Mouse (Mus musculus) kidney, postnatal 0 days (tissue): ENCODE results near the gene Pacsin1. TPM values are rescaled to one million over a fixed set of nuclear protein-coding genes. Genes with fewer than 3 reads are reported as not detected.
"Not testable (repeated sequence)": the region's sequence is repeated elsewhere in the genome, so short reads cannot be mapped to it uniquely, and the experiment has no call there.

Experiments
- ATAC-seq: fragments of 200-750 bp; cut with Nextera tagmentation; replicated peaks from 2 replicates; pipeline ENCODE4 v1.8.0; 2017; ENCODE audit warnings: low read depth, moderate number of reproducible peaks, moderate TSS enrichment, moderate library complexity; ENCODE audit not compliant: low FRiP score
- DNase-seq: peaks from one replicate; pipeline ENCODE4 v3.0.0-alpha.2; 2016; ENCODE audit warnings: low spot score
- H3K27ac ChIP-seq: fragments of 300-500 bp; sonication (generic); 2 replicates; pipeline ENCODE4 v1.5.1; 2014; ENCODE audit warnings: mild to moderate bottlenecking
- H3K27me3 ChIP-seq: fragments of 300-500 bp; sonication (generic); 2 replicates; pipeline ENCODE4 v1.6.1; 2014; ENCODE audit warnings: low read length, mixed read lengths; ENCODE audit not compliant: insufficient read depth
- H3K36me3 ChIP-seq: fragments of 300-500 bp; sonication (generic); 2 replicates; pipeline ENCODE4 v1.6.1; 2014; ENCODE audit warnings: low read length, mixed read lengths; ENCODE audit not compliant: insufficient read depth
- H3K4me1 ChIP-seq: fragments of 300-500 bp; sonication (generic); replicated peaks from 2 replicates; pipeline ENCODE4 v1.6.1; 2014; ENCODE audit warnings: antibody characterized with exemption, low read length, mixed read lengths; ENCODE audit not compliant: insufficient read depth
- H3K4me2 ChIP-seq: fragments of 300-500 bp; sonication (generic); 2 replicates; pipeline ENCODE4 v1.6.1; 2014; ENCODE audit warnings: mild to moderate bottlenecking, low read length, moderate library complexity, mixed read lengths
- H3K4me3 ChIP-seq: fragments of 300-500 bp; sonication (generic); replicated peaks from 2 replicates; pipeline ENCODE4 v1.5.1; 2014; ENCODE audit warnings: low read depth, low read length
- H3K9ac ChIP-seq: fragments of 300-500 bp; sonication (generic); 2 replicates; pipeline ENCODE4 v1.6.1; 2014; ENCODE audit warnings: low read depth, low read length
- H3K9me3 ChIP-seq: fragments of 300-500 bp; sonication (generic); replicated peaks from 2 replicates; pipeline ENCODE4 v1.6.1; 2016; ENCODE audit warnings: low read length, inconsistent platforms, mixed read lengths
- CTCF ChIP-seq: IDR thresholded peaks from 2 replicates; pipeline ENCODE4 v1.5.1; 2016; ENCODE audit warnings: antibody characterized with exemption, low read depth, mild to moderate bottlenecking, moderate library complexity
- WGBS: fragments of 180-500 bp; shearing (Covaris S2); extraction: QIAGEN DNeasy Blood & Tissue Kit; methylation state at CpG from one replicate; pipeline ENCODE4 v1.1.7; 2014; 5-methylcytosine and 5-hydroxymethylcytosine counted together
- polyA plus RNA-seq: library from polyadenylated mRNA; unstranded; fragments of >200 nt; fragmentation: Nextera tagmentation; extraction: Ambion mirVana; gene quantifications from 2 replicates; pipeline ENCODE4 v1.2.1, GENCODE M21; 2015

The Pacsin1 gene
- polyA plus RNA-seq, 1 experiment from 2014 or later = 1.6 TPM

GRCm38 (mm10) chr17:27636132-27637020 is 18.9 kb upstream of the Pacsin1 start, which contains the start of gene Rps10:
TSS of gene Rps10 (minus strand) at chr17:27636669.
- Histone ChIP-seq H3K9ac (peak within 1 kb of the TSS; percentile 5; the same call in 1 of the 2 replicates), H3K27me3 (no peaks in the 10 kb centered on the region), H3K4me3 (peak within 1 kb of the TSS; percentile 93; the same call in 1 of the 2 replicates), H3K36me3 (peaks cover 18% of the 10 kb centered on the region), H3K27ac (0 out of 2 replicates have a peak within 1 kb of the TSS, but pooled peaks have one; percentile 89), H3K4me1 (peaks cover 13% of the 10 kb centered on the region), H3K9me3 (no peaks in the 10 kb centered on the region), H3K4me2 (peak within 1 kb of the TSS; percentile 82)
- no peak for TF ChIP-seq CTCF
- ATAC-seq (no peak), DNase-seq (no peak)
- WGBS = 27% methylated on average over 18 of the region's 18 CpGs

DNA sequence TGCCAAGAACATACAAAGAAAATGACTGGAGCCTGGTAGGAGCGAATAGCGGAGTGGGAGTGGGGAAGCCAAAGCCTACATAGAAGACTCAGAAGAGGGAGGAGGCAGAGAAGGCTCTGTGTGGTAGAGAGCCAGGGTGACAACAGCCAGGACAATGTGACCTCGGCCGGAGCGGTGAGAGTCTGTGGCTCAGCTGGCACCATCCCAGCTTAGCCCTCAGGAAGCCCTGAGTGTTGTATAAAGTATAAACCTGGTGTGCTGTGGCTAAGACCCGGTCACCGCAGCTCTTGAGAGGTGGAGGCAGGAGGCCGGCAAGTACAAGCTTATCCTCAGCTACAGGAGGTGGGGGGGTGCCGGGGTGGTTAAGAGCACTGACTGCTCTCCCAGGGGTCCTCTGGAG is 18.0 kb upstream of the Pacsin1 start:
- no peak for ATAC-seq
- H3K9ac ChIP-seq = no peak overlapping the region
- peaks cover 13% of the 10 kb centered on the region for H3K4me1 ChIP-seq
- H3K27ac ChIP-seq = no peak overlapping the region
- no peaks in the 10 kb centered on the region for H3K9me3 ChIP-seq
- DNase-seq = no peak
- no peak overlapping the region for H3K4me2 ChIP-seq
- H3K27me3 ChIP-seq = no peaks in the 10 kb centered on the region
- peaks cover 8% of the 10 kb centered on the region for H3K36me3 ChIP-seq
- WGBS = 36% methylated on average over 9 of the region's 9 CpGs
- H3K4me3 ChIP-seq = no peak overlapping the region
- no peak for TF ChIP-seq CTCF

DNA sequence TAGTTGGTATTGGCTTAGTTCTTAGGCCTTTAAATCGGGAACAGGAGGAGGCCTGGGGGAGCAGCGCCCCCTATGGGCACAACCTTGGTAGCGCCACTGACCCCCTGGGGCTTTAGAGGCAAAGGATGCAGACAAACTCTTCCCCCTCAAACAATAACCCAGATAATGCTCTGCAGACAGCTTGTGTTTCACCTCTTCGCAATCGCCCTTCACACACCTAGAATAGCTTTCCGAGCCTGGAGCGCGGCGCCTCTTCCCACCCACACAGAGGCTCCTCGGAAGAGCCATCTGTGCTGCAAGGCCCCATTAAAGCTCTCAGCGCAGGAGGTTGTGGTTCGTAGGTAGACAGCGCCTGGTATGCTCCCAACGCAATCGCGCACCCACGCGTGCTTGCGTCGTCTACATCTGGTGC is 16.4 kb upstream of the Pacsin1 start:
- ATAC-seq (no peak), DNase-seq (no peak)
- Histone ChIP-seq H3K27ac (no peak overlapping the region), H3K4me3 (no peak overlapping the region), H3K9ac (no peak overlapping the region), H3K4me1 (peaks cover under 1% of the 10 kb centered on the region; the same call in 1 of the 2 replicates), H3K27me3 (no peaks in the 10 kb centered on the region), H3K4me2 (no peak overlapping the region), H3K9me3 (no peaks in the 10 kb centered on the region), H3K36me3 (no peaks in the 10 kb centered on the region)
- WGBS = 81% methylated on average over 20 of the region's 20 CpGs
- TF ChIP-seq CTCF = peak; percentile 32; the same call in 1 of the 2 replicates

DNA sequence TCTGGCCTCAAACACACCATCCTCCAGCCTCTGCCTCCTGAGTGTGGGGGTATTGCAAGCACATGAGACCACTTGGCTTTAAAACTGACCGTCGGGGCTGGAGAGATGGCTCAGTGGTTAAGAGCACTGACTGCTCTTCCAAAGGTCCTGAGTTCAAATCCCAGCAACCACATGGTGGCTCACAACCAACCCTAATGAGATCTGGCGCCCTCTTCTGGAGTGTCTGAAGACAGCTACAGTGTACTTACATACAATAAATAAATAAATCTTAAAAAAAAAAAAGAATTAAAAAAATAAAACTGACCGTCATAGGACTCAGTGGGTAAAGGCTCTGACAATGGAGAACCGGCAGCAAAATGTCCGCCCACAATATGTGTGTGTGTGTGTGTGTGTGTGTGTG is 15.5 kb upstream of the Pacsin1 start:
- not testable (repeated sequence) for H3K27me3 ChIP-seq, H3K36me3 ChIP-seq, H3K4me2 ChIP-seq, ATAC-seq, H3K9ac ChIP-seq, H3K4me1 ChIP-seq, DNase-seq, H3K27ac ChIP-seq, H3K9me3 ChIP-seq, H3K4me3 ChIP-seq
- 91% methylated on average over 6 of the region's 6 CpGs for WGBS
- TF ChIP-seq CTCF = 0 out of 2 replicates have a peak, but pooled peaks have one; percentile 16

DNA sequence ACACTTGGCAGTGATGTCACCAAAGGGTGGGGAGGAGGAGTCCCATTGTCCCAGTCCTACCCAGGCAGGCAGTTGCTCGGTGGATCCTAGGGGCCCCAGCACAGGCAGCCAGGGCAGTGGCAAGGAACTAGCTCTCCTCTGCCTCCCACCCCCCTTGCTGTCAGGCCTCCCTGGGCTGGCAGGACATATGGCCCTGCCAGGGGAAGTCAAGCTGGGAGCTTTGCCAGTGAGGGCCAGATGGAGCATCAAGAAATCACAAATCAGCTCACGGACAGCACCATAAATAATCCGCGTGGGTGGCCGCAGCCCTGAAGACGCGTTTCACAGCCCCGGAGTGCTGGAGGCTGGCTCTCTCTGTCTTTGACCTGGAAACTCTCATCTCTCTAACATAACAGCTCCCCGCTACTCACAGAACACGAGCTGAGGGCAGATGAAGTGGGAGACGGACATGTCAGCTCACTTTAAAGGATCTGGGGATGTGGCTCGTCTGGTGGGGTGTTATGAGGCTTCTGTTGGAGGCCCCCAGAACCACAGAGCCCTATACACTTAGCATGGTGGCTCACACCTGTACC is 12.7 kb upstream of the Pacsin1 start:
- no peak overlapping the region for H3K4me2 ChIP-seq
- no peaks in the 10 kb centered on the region for H3K9me3 ChIP-seq
- H3K4me3 ChIP-seq = no peak overlapping the region
- no peak overlapping the region for H3K9ac ChIP-seq
- H3K27ac ChIP-seq = no peak overlapping the region
- H3K27me3 ChIP-seq = no peaks in the 10 kb centered on the region
- peak; percentile 71 for ATAC-seq
- H3K4me1 ChIP-seq = no peaks in the 10 kb centered on the region
- no peaks in the 10 kb centered on the region for H3K36me3 ChIP-seq
- DNase-seq = peak; percentile 86
- TF ChIP-seq CTCF = no peak
- 2% methylated on average over 12 of the region's 12 CpGs for WGBS

GRCm38 (mm10) chr17:27643101-27643500 is 12.2 kb upstream of the Pacsin1 start:
- no peaks in the 10 kb centered on the region for H3K4me1 ChIP-seq

More at GRCm38 (mm10) chr17:27643101-27643500, 12.2 kb upstream of the Pacsin1 start:
- ATAC-seq = no peak
- H3K9me3 ChIP-seq = no peaks in the 10 kb centered on the region
- H3K27me3 ChIP-seq = no peaks in the 10 kb centered on the region
- TF ChIP-seq CTCF = no peak
- no peak overlapping the region for H3K27ac ChIP-seq
- no peak overlapping the region for H3K9ac ChIP-seq
- no peak for DNase-seq
- 25% methylated on average over 6 of the region's 6 CpGs for WGBS
- H3K4me3 ChIP-seq = no peak overlapping the region
- H3K4me2 ChIP-seq = no peak overlapping the region
- no peaks in the 10 kb centered on the region for H3K36me3 ChIP-seq
